Mouse (Mus musculus): Measurements from ENCODE around the gene Olfr65.

Olfr65 gene

GRCm38 (mm10) chr7:103903187-103903586, at the start of gene Olfr65:
TSS of gene Olfr65 (plus strand) at chr7:103903487.
- DNase-seq (ENCODE audit: low spot score) = no peak

GRCm38 (mm10) chr7:103854669-103855068, 48.6 kb upstream of the Olfr65 start:
- DNase-seq (ENCODE audit: low spot score) = no peak

- DNase-seq (ENCODE audit: low spot score) = peak; percentile 93
Measured at GRCm38 (mm10) chr7:103859076-103859475, 44.2 kb upstream of the Olfr65 start.

- DNase-seq (ENCODE audit: low spot score) = peak; percentile 100
Measured at GRCm38 (mm10) chr7:103860855-103861254, 42.4 kb upstream of the Olfr65 start.

GRCm38 (mm10) chr7:103861531-103861930, 41.8 kb upstream of the Olfr65 start:
- DNase-seq (ENCODE audit: low spot score) = no peak

- DNase-seq (ENCODE audit: low spot score) = peak; percentile 89
Measured at GRCm38 (mm10) chr7:103865716-103866115, 37.6 kb upstream of the Olfr65 start.

GRCm38 (mm10) chr7:103870667-103871066, 32.6 kb upstream of the Olfr65 start:
- peak; percentile 92 for DNase-seq (ENCODE audit: low spot score)

GRCm38 (mm10) chr7:103873064-103873463, 30.2 kb upstream of the Olfr65 start:
- peak; percentile 81 for DNase-seq (ENCODE audit: low spot score)

GRCm38 (mm10) chr7:103874451-103874850, 28.8 kb upstream of the Olfr65 start:
- no peak for DNase-seq (ENCODE audit: low spot score)

- DNase-seq (ENCODE audit: low spot score) = peak; percentile 85
Measured at GRCm38 (mm10) chr7:103877093-103877492, 26.2 kb upstream of the Olfr65 start.

- DNase-seq (ENCODE audit: low spot score) = no peak
Measured at GRCm38 (mm10) chr7:103886152-103886551, 17.1 kb upstream of the Olfr65 start, which contains the start of gene Olfr66. TSS of gene Olfr66 (minus strand) at chr7:103886252.

GRCm38 (mm10) chr7:103894385-103894784, 8.9 kb upstream of the Olfr65 start, which contains the start of gene Olfr64:
TSS of gene Olfr64 (minus strand) at chr7:103894485.
- no peak for DNase-seq (ENCODE audit: low spot score)

- peak; percentile 89 for DNase-seq (ENCODE audit: low spot score)
Measured at GRCm38 (mm10) chr7:103910047-103910446, 6.8 kb downstream of the Olfr65 start.

- peak; percentile 83 for DNase-seq (ENCODE audit: low spot score)
Measured at GRCm38 (mm10) chr7:103912969-103913511, 9.8 kb downstream of the Olfr65 start.

- peak; percentile 54 for DNase-seq (ENCODE audit: low spot score)
Measured at GRCm38 (mm10) chr7:103915338-103915737, 12.1 kb downstream of the Olfr65 start.

GRCm38 (mm10) chr7:103928525-103928924, 25.2 kb downstream of the Olfr65 start, which contains the start of gene Olfr631:
TSS of gene Olfr631 (plus strand) at chr7:103928825.
- no peak for DNase-seq (ENCODE audit: low spot score)

- no peak for DNase-seq (ENCODE audit: low spot score)
Measured at GRCm38 (mm10) chr7:103934264-103934663, 31.0 kb downstream of the Olfr65 start, which contains the start of gene Olfr632. TSS of gene Olfr632 (plus strand) at chr7:103934347.

GRCm38 (mm10) chr7:103942730-103943129, 39.4 kb downstream of the Olfr65 start:
- DNase-seq (ENCODE audit: low spot score) = peak; percentile 77

GRCm38 (mm10) chr7:103944137-103944536, 40.9 kb downstream of the Olfr65 start, which contains the start of gene Olfr633:
TSS of gene Olfr633 (plus strand) at chr7:103944437.
- no peak for DNase-seq (ENCODE audit: low spot score)

Measured in c-Kit-positive CD71-positive TER-119-positive erythroid progenitor cells, embryonic 14.5 days (primary cell).